Mouse (Mus musculus): ENCODE data around the gene Mfsd12.

DNA sequence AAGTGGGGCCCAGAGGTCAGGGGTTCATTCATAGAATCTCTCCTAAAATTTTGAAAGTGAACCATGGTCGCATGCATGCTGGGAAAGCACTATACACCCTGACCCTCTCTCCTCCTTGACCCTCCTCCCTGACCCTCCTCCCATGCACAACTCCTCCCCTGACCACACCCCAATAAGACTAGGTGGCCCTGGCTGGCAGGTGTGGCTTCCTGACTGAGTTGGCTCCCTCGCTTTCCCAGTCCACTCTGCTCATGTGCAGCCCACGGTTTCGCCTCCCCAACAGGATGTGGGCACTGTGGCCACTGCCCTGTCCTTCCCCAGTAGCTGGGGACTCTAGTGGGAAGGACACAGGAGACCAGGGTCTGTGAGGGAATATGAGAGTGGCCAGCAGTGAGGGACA lies 53.1 kb downstream of the Mfsd12 start:
- TF ChIP-seq ZNF384 (IDR thresholded peaks at IDR 0.05; ENCODE audit: low read depth, low read length) (no peak), CHD2 (IDR thresholded peaks at IDR 0.05; ENCODE audit: low read depth, low read length) (no peak), ZC3H11A (IDR thresholded peaks at IDR 0.05; ENCODE audit: borderline replicate concordance, low read depth, low read length) (no peak), HCFC1 (IDR thresholded peaks at IDR 0.05; ENCODE audit: borderline replicate concordance, insufficient read depth, low read length) (no peak), MAFK (IDR thresholded peaks at IDR 0.05; ENCODE audit: insufficient read depth, low read depth, low read length) (no peak)

All from ES-E14 (cell line).